Mouse (Mus musculus) hindbrain, embryonic 14.5 days (tissue): ENCODE measurements around the gene Zbtb7a. TPM values are rescaled to one million over a fixed set of nuclear protein-coding genes. Genes with fewer than 3 reads are reported as not detected.
"Not testable (repeated sequence)": the region's sequence is repeated elsewhere in the genome, so short reads cannot be mapped to it uniquely, and the experiment has no call there.

Experiments used
- ATAC-seq: fragments of 200-750 bp; cut with Nextera tagmentation; 2 replicates; pipeline ENCODE4 v1.8.0; 2017; ENCODE audit warnings: moderate number of reproducible peaks, mild to moderate bottlenecking, moderate TSS enrichment, moderate library complexity; ENCODE audit not compliant: low FRiP score
- DNase-seq: peaks from one replicate; pipeline ENCODE4 v3.0.0-alpha.2; 2015; ENCODE audit warnings: low spot score
- H3K27ac ChIP-seq: fragments of 300-500 bp; sonication (generic); 2 replicates; pipeline ENCODE4 v1.5.1; 2014; ENCODE audit warnings: mild to moderate bottlenecking, moderate library complexity
- H3K27me3 ChIP-seq: fragments of 300-500 bp; sonication (generic); 2 replicates; pipeline ENCODE4 v1.6.1; 2014; ENCODE audit warnings: mild to moderate bottlenecking, low read length, mixed read lengths; ENCODE audit not compliant: control insufficient read depth, insufficient read depth
- H3K36me3 ChIP-seq: fragments of 300-500 bp; sonication (generic); replicated peaks from 2 replicates; pipeline ENCODE4 v1.6.1; 2014; ENCODE audit not compliant: control insufficient read depth, insufficient read depth
- H3K4me1 ChIP-seq: fragments of 300-500 bp; sonication (generic); replicated peaks from 2 replicates; pipeline ENCODE4 v1.6.1; 2014; ENCODE audit warnings: antibody characterized with exemption, low read length, mixed read lengths; ENCODE audit not compliant: control insufficient read depth, insufficient read depth
- H3K4me2 ChIP-seq: fragments of 300-500 bp; sonication (generic); replicated peaks from 2 replicates; pipeline ENCODE4 v1.6.1; 2014; ENCODE audit warnings: mild to moderate bottlenecking, moderate library complexity
- H3K4me3 ChIP-seq: fragments of 300-500 bp; sonication (generic); replicated peaks from 2 replicates; pipeline ENCODE4 v1.5.1; 2014; ENCODE audit warnings: mild to moderate bottlenecking, low read length
- H3K9ac ChIP-seq: fragments of 300-500 bp; sonication (generic); 2 replicates; pipeline ENCODE4 v1.6.1; 2014
- H3K9me3 ChIP-seq: fragments of 300-500 bp; sonication (generic); 2 replicates; pipeline ENCODE4 v1.6.1; 2016; ENCODE audit warnings: low read length; ENCODE audit not compliant: control insufficient read depth
- WGBS: fragments of 180-500 bp; shearing (Covaris S2); extraction: QIAGEN DNeasy Blood & Tissue Kit; methylation state at CpG from one replicate; pipeline ENCODE4 v1.1.7; 2014; 5-methylcytosine and 5-hydroxymethylcytosine counted together
- polyA plus RNA-seq: library from polyadenylated mRNA; unstranded; fragments of >200 nt; fragmentation: Nextera tagmentation; extraction: Ambion mirVana; gene quantifications from 2 replicates; pipeline ENCODE4 v1.2.1, GENCODE M21; 2014

Zbtb7a gene
- polyA plus RNA-seq, 1 experiment from 2014 or later, result 12.4 TPM

GRCm38 (mm10) chr10:81161602-81162317 is 26.7 kb downstream of the Zbtb7a start:
- H3K36me3 ChIP-seq, result peaks cover 77% of the 10 kb centered on the region
- no peak overlapping the region for H3K9ac ChIP-seq
- no peaks in the 10 kb centered on the region for H3K27me3 ChIP-seq
- no peak overlapping the region for H3K4me2 ChIP-seq
- no peak overlapping the region for H3K27ac ChIP-seq
- peaks cover 8% of the 10 kb centered on the region for H3K4me1 ChIP-seq
- H3K9me3 ChIP-seq, result no peaks in the 10 kb centered on the region
- 79% methylated on average over 8 of the region's 8 CpGs for WGBS
- no peak overlapping the region for H3K4me3 ChIP-seq
- ATAC-seq, result no peak; the same call in 1 of the 2 replicates
- DNase-seq, result no peak

- peaks cover 72% of the 10 kb centered on the region for H3K36me3 ChIP-seq
- H3K27me3 ChIP-seq, result no peaks in the 10 kb centered on the region
- no peaks in the 10 kb centered on the region for H3K9me3 ChIP-seq
- H3K4me1 ChIP-seq, result peaks cover 11% of the 10 kb centered on the region
- no peak overlapping the region for H3K27ac ChIP-seq
- H3K9ac ChIP-seq, result no peak overlapping the region
- no peak for ATAC-seq
- 67% methylated on average over 2 of the region's 2 CpGs for WGBS
- H3K4me2 ChIP-seq, result no peak overlapping the region
- DNase-seq, result no peak
- H3K4me3 ChIP-seq, result no peak overlapping the region
Observed at GRCm38 (mm10) chr10:81162318-81162652, 27.3 kb downstream of the Zbtb7a start.

- no peak overlapping the region for H3K9ac ChIP-seq
- H3K4me1 ChIP-seq, result peaks cover 22% of the 10 kb centered on the region
- peaks cover 45% of the 10 kb centered on the region for H3K36me3 ChIP-seq
- ATAC-seq (no peak), DNase-seq (no peak)
- 87% methylated on average over 8 of the region's 8 CpGs for WGBS
- no peak overlapping the region for H3K4me3 ChIP-seq
- H3K9me3 ChIP-seq, result no peaks in the 10 kb centered on the region
- no peak overlapping the region for H3K27ac ChIP-seq
- no peak overlapping the region for H3K4me2 ChIP-seq
- no peaks in the 10 kb centered on the region for H3K27me3 ChIP-seq
Observed at GRCm38 (mm10) chr10:81165118-81165517, 30.1 kb downstream of the Zbtb7a start.

- Histone ChIP-seq H3K36me3 (peaks cover 22% of the 10 kb centered on the region), H3K27me3 (no peaks in the 10 kb centered on the region), H3K4me1 (peaks cover 22% of the 10 kb centered on the region), H3K4me2 (peak within 1 kb of the TSS; percentile 81), H3K9ac (peak within 1 kb of the TSS; percentile 83), H3K27ac (peak within 1 kb of the TSS; percentile 75), H3K4me3 (peak within 1 kb of the TSS; percentile 89), H3K9me3 (no peaks in the 10 kb centered on the region)
- under 1% methylated on average over 53 of the region's 64 CpGs for WGBS
- ATAC-seq, result peak; percentile 93
- peak; percentile 100 for DNase-seq
Observed at GRCm38 (mm10) chr10:81167200-81168086, 32.4 kb downstream of the Zbtb7a start, which contains the start of gene Pias4. TSS of gene Pias4 (minus strand) at chr10:81167923.

- ATAC-seq (peak; percentile 47), DNase-seq (peak; percentile 36)
- Histone ChIP-seq H3K9me3 (no peaks in the 10 kb centered on the region), H3K4me1 (peaks cover 22% of the 10 kb centered on the region), H3K4me2 (peak overlapping the region; percentile 81), H3K27ac (peak overlapping the region; percentile 75), H3K9ac (peak overlapping the region; percentile 65), H3K4me3 (peak overlapping the region; percentile 89), H3K36me3 (peaks cover 16% of the 10 kb centered on the region), H3K27me3 (no peaks in the 10 kb centered on the region)
- WGBS, result 6% methylated on average over 5 of the region's 5 CpGs
Observed at GRCm38 (mm10) chr10:81168087-81168431, 33.0 kb downstream of the Zbtb7a start.

GRCm38 (mm10) chr10:81168521-81169244 is 33.7 kb downstream of the Zbtb7a start:
- no peak for ATAC-seq
- H3K4me1 ChIP-seq, result peaks cover 28% of the 10 kb centered on the region
- 3% methylated on average over 29 of the region's 29 CpGs for WGBS

GRCm38 (mm10) chr10:81169411-81169900 is 34.4 kb downstream of the Zbtb7a start:
- Histone ChIP-seq H3K4me2 (peak overlapping the region; percentile 31), H3K27ac (peak overlapping the region; percentile 14; the same call in 1 of the 2 replicates), H3K4me1 (peaks cover 36% of the 10 kb centered on the region)
- H3K4me3 ChIP-seq, DNase-seq, H3K9ac ChIP-seq, H3K27me3 ChIP-seq, H3K36me3 ChIP-seq, ATAC-seq, H3K9me3 ChIP-seq: not testable (repeated sequence)
- WGBS, result 52% methylated on average over 6 of the region's 14 CpGs

More at GRCm38 (mm10) chr10:81168521-81169244, 33.7 kb downstream of the Zbtb7a start:
- H3K27ac ChIP-seq, result peak overlapping the region; percentile 75
- no peaks in the 10 kb centered on the region for H3K27me3 ChIP-seq
- no peaks in the 10 kb centered on the region for H3K9me3 ChIP-seq
- peak overlapping the region; percentile 89 for H3K4me3 ChIP-seq
- DNase-seq, result peak; percentile 74
- peak overlapping the region; percentile 65 for H3K9ac ChIP-seq
- peaks cover 10% of the 10 kb centered on the region for H3K36me3 ChIP-seq
- H3K4me2 ChIP-seq, result peak overlapping the region; percentile 81

- peaks cover 44% of the 10 kb centered on the region for H3K4me1 ChIP-seq
Observed at GRCm38 (mm10) chr10:81173132-81173531, 38.1 kb downstream of the Zbtb7a start.

More at GRCm38 (mm10) chr10:81173132-81173531, 38.1 kb downstream of the Zbtb7a start:
- peaks cover 9% of the 10 kb centered on the region for H3K36me3 ChIP-seq
- H3K27ac ChIP-seq, result peak overlapping the region; percentile 97
- ATAC-seq, result peak; percentile 36; the same call in 1 of the 2 replicates
- H3K27me3 ChIP-seq, result no peaks in the 10 kb centered on the region
- H3K4me2 ChIP-seq, result peak overlapping the region; percentile 55
- WGBS, result 5% methylated on average over 21 of the region's 21 CpGs
- H3K4me3 ChIP-seq, result peak overlapping the region; percentile 3; the same call in 1 of the 2 replicates
- peak overlapping the region; percentile 51 for H3K9ac ChIP-seq
- DNase-seq, result peak; percentile 91
- H3K9me3 ChIP-seq, result no peaks in the 10 kb centered on the region
